Mouse (Mus musculus) heart, embryonic 10.5 days (tissue): ENCODE measurements around the gene Ppp1r13b. TPM values are rescaled to one million over a fixed set of nuclear protein-coding genes. Genes with fewer than 3 reads are reported as not detected.

Experiments
- DNase-seq: peaks from one replicate; pipeline ENCODE4 v3.0.0-alpha.2; 2017; ENCODE audit warnings: low spot score
- H3K27ac ChIP-seq: fragments of 300-500 bp; sonication (generic); 2 replicates; pipeline ENCODE4 v1.5.1; 2016; ENCODE audit warnings: mild to moderate bottlenecking
- H3K27me3 ChIP-seq: fragments of 300-500 bp; sonication (generic); 2 replicates; pipeline ENCODE4 v1.6.1; 2016; ENCODE audit warnings: mild to moderate bottlenecking; ENCODE audit not compliant: poor library complexity, insufficient read depth, severe bottlenecking
- H3K36me3 ChIP-seq: fragments of 300-500 bp; sonication (generic); 2 replicates; pipeline ENCODE4 v1.6.1; 2016; ENCODE audit warnings: mild to moderate bottlenecking, moderate library complexity
- H3K4me1 ChIP-seq: fragments of 300-500 bp; sonication (generic); 2 replicates; pipeline ENCODE4 v1.6.1; 2016; ENCODE audit warnings: mild to moderate bottlenecking
- H3K4me3 ChIP-seq: fragments of 300-500 bp; sonication (generic); 2 replicates; pipeline ENCODE4 v1.5.1; 2016; ENCODE audit warnings: mild to moderate bottlenecking, moderate library complexity
- H3K9me3 ChIP-seq: fragments of 300-500 bp; sonication (generic); 2 replicates; pipeline ENCODE4 v1.6.1; 2016; ENCODE audit warnings: mild to moderate bottlenecking, moderate library complexity
- WGBS: fragments of 180-500 bp; shearing (Covaris S2); methylation state at CpG from one replicate; pipeline ENCODE4 v1.1.7; 2016; 5-methylcytosine and 5-hydroxymethylcytosine counted together
- polyA plus RNA-seq: library from polyadenylated mRNA; unstranded; fragments of >200 nt; fragmentation: Nextera tagmentation; extraction: Ambion mirVana; gene quantifications from 2 replicates; pipeline ENCODE4 v1.2.1, GENCODE M21; 2016

Ppp1r13b gene
- polyA plus RNA-seq, 1 experiment from 2014 or later = 16.8 TPM

- Histone ChIP-seq H3K4me1 (peaks cover 60% of the 10 kb centered on the region), H3K27ac (peak overlapping the region; percentile 73), H3K4me3 (no peak overlapping the region), H3K9me3 (no peaks in the 10 kb centered on the region), H3K36me3 (no peaks in the 10 kb centered on the region), H3K27me3 (no peaks in the 10 kb centered on the region)
- no peak for DNase-seq
- WGBS = 74% methylated on average over 2 of the region's 2 CpGs
These were observed 26.1 kb upstream of the Ppp1r13b start for GRCm38 (mm10) chr12:111933971-111934370.

GRCm38 (mm10) chr12:111933032-111933704 is 25.3 kb upstream of the Ppp1r13b start:
- Histone ChIP-seq H3K27ac (peak overlapping the region; percentile 73), H3K4me3 (peak overlapping the region; percentile 8; the same call in 1 of the 2 replicates), H3K9me3 (no peaks in the 10 kb centered on the region), H3K4me1 (peaks cover 58% of the 10 kb centered on the region), H3K36me3 (no peaks in the 10 kb centered on the region), H3K27me3 (no peaks in the 10 kb centered on the region)
- peak; percentile 87 for DNase-seq
- WGBS = 48% methylated on average over 11 of the region's 11 CpGs

GRCm38 (mm10) chr12:111932513-111932912 is 24.6 kb upstream of the Ppp1r13b start:
- no peaks in the 10 kb centered on the region for H3K9me3 ChIP-seq
- H3K4me3 ChIP-seq = no peak overlapping the region
- H3K4me1 ChIP-seq = peaks cover 53% of the 10 kb centered on the region
- no peak for DNase-seq
- peak overlapping the region; percentile 73; the same call in 1 of the 2 replicates for H3K27ac ChIP-seq
- no peaks in the 10 kb centered on the region for H3K36me3 ChIP-seq
- 48% methylated on average over 3 of the region's 3 CpGs for WGBS
- no peaks in the 10 kb centered on the region for H3K27me3 ChIP-seq

DNA sequence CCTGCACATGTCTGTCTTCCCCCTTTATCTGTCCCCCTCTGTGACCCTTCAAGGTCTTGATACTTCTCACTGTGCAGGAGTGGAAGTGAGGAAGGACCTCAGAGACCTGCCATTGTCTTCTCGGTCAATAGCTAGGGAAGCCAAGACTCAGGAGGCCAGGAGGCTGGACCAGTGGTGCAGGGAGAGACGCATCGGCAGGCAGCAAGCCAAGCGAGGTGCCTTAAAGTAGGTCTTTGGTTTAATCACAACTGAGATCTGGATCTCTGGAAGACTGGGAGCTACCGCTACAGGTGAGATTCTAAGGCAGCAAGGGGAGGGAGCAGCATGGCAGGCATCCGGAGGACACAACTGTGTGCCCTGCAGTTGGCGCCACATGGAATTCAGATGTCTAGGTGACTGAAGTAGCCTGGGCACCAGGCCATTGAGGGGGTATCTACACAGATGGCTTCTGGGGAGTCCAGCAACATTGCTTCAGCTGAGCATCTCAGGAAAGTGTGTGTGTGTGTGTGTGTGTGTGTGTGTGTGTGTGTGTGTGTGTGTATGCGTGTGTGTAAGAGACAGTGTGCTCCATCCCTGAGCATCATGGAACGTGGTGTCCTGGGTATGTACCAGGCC is 23.6 kb upstream of the Ppp1r13b start:
- Histone ChIP-seq H3K4me3 (no peak overlapping the region), H3K27ac (no peak overlapping the region), H3K36me3 (no peaks in the 10 kb centered on the region), H3K27me3 (no peaks in the 10 kb centered on the region), H3K9me3 (no peaks in the 10 kb centered on the region), H3K4me1 (peaks cover 51% of the 10 kb centered on the region)
- no peak for DNase-seq
- WGBS = 81% methylated on average over 9 of the region's 9 CpGs

DNA sequence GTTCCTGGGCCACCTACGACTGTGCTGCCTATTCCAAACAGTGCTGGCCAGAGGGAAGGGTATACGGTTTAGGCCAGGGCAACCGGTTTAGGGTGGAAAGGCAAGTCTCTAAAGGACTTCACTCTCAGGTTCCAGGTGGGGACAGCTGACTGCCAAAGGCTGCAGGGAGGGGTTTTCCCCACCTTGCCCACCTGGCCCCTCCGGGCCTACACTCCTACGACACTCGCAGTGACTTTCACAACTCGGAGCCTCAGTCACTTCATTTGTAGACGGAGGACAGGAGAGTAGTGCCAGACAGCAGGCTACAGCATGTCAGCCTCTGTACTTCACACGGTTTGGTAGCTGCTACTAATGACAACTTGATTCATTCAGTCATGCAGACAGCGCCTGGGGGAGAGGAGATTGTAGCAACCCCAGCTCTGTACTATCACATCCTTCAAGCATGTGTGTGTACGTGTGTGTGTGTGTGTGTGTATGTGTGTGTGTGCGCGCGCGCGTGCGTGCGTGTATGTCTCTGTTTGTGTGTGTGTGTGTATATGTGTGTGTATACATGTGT is 20.6 kb upstream of the Ppp1r13b start:
- Histone ChIP-seq H3K9me3 (no peaks in the 10 kb centered on the region), H3K27ac (peak overlapping the region; percentile 33; the same call in 1 of the 2 replicates), H3K27me3 (no peaks in the 10 kb centered on the region), H3K36me3 (no peaks in the 10 kb centered on the region), H3K4me3 (no peak overlapping the region), H3K4me1 (peaks cover 43% of the 10 kb centered on the region)
- DNase-seq = no peak
- WGBS = 83% methylated on average over 18 of the region's 18 CpGs

GRCm38 (mm10) chr12:111927338-111927737 is 19.4 kb upstream of the Ppp1r13b start:
- 71% methylated on average over 1 of the region's 1 CpGs for WGBS
- H3K9me3 ChIP-seq = no peaks in the 10 kb centered on the region
- peak overlapping the region; percentile 37; the same call in 1 of the 2 replicates for H3K27ac ChIP-seq
- H3K27me3 ChIP-seq = no peaks in the 10 kb centered on the region
- H3K4me1 ChIP-seq = peaks cover 32% of the 10 kb centered on the region
- no peaks in the 10 kb centered on the region for H3K36me3 ChIP-seq
- no peak for DNase-seq
- H3K4me3 ChIP-seq = no peak overlapping the region

DNA sequence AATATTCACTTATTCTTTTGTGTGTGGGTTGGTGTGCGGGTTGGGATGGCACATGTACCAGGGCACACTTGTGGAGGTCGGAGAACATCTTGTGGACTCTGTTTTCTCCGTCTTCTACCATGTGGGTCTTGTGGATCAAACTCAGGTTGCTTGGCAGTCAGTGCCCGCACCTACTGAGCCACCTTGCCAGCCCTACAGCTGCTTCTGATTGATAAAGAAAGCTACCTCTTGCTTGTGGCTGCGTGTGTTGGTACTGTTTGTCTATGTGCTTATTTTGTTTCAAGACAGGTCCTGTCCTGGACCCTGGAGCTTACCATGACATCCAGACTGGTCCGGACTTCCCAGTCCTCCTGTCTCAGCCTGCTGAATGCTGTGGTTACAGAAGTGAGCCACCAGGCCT is 15.2 kb upstream of the Ppp1r13b start:
- Histone ChIP-seq H3K4me1 (peaks cover 26% of the 10 kb centered on the region), H3K4me3 (no peak overlapping the region), H3K9me3 (no peaks in the 10 kb centered on the region), H3K36me3 (no peaks in the 10 kb centered on the region), H3K27me3 (peaks cover 7% of the 10 kb centered on the region; the same call in 1 of the 2 replicates), H3K27ac (no peak overlapping the region)
- no peak for DNase-seq
- 83% methylated on average over 6 of the region's 6 CpGs for WGBS

DNA sequence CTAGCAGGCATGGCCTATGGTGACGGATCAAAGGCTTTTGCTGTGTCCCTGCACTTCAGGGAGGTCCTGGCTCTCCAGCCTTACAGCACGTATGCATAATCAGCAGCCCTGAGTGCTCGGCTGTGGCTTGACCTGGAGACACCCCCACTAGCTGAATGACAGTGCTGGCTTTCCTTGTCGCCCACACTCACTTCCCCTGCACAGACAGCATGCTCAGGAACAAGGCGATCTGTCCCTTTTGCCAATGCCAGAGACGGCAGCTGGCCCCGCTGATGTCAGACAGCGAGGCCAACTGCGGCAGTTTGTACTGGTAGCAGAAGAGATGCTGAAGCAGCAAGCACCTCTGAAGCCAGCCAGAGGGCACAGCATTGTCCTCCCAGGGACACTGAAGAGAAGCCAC is 12.1 kb upstream of the Ppp1r13b start:
- no peaks in the 10 kb centered on the region for H3K9me3 ChIP-seq
- 43% methylated on average over 9 of the region's 9 CpGs for WGBS
- no peak for DNase-seq
- H3K27me3 ChIP-seq = peaks cover 7% of the 10 kb centered on the region; the same call in 1 of the 2 replicates
- no peak overlapping the region for H3K4me3 ChIP-seq
- H3K36me3 ChIP-seq = no peaks in the 10 kb centered on the region
- peak overlapping the region; percentile 42; the same call in 1 of the 2 replicates for H3K27ac ChIP-seq
- H3K4me1 ChIP-seq = peaks cover 29% of the 10 kb centered on the region

DNA sequence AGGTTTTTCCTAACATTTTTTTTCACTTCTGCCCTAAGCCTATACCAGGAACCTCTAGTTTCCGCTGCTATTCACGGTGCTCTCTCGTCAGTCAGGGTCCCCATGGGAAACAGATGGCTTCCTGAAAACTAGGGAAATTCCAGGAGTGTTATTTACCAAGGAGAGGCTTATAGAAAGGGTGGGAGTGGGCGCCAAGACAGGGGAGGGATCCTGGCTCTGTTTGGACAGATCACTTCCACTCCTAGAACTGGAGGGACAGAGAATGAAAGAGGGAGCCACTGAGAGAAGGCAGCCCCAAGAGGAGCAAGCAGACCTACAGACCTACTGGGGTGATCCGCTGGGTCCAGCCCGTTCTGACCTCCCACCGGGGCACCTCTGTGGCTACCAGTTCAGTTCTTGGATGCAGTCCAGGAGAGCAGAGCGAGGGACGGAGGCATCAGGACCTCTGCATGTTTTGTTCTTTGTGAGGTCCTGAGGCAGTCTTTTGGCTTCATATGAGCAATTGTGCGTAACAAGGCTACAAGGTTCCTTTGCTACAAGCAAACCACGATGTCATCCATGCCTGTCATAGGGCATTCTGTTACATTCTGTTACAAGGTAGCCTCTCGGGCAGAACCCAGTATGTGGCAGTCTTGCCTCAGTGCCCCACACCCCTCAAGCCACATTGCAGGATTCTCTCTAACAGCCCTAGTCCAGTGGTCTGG is 8.8 kb upstream of the Ppp1r13b start:
- peaks cover 38% of the 10 kb centered on the region for H3K4me1 ChIP-seq
- peaks cover 7% of the 10 kb centered on the region; the same call in 1 of the 2 replicates for H3K27me3 ChIP-seq
- no peaks in the 10 kb centered on the region for H3K36me3 ChIP-seq
- DNase-seq = no peak
- H3K27ac ChIP-seq = peak overlapping the region; percentile 56; the same call in 1 of the 2 replicates
- H3K9me3 ChIP-seq = no peaks in the 10 kb centered on the region
- 49% methylated on average over 12 of the region's 12 CpGs for WGBS
- H3K4me3 ChIP-seq = no peak overlapping the region

DNA sequence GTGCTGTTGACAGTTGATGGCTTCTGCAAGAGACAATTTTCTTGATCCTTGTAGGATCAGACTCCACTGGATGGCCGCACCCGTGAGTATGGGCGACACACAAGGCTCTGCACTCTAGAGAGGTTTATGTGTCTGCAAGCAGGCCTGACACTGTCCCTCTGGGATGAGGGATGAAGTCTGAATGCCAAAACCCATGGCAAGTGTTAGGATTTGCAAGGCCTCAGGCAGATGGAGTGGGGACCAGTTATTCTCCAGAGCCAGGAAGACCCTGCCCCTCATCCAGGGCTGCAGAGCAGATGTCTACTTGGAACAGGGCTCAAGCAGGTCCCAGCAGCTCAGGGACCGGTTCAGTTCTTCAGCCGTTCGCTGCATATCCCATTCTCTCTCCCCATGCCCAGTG is 7.9 kb upstream of the Ppp1r13b start:
- 82% methylated on average over 6 of the region's 6 CpGs for whole genome bisulfite sequencing
- Histone ChIP-seq H3K9me3 (no peaks in the 10 kb centered on the region), H3K36me3 (no peaks in the 10 kb centered on the region), H3K4me3 (no peak overlapping the region), H3K27ac (peak overlapping the region; percentile 56; the same call in 1 of the 2 replicates), H3K27me3 (peaks cover 7% of the 10 kb centered on the region; the same call in 1 of the 2 replicates), H3K4me1 (peaks cover 38% of the 10 kb centered on the region)
- no peak for DNase-seq

DNA sequence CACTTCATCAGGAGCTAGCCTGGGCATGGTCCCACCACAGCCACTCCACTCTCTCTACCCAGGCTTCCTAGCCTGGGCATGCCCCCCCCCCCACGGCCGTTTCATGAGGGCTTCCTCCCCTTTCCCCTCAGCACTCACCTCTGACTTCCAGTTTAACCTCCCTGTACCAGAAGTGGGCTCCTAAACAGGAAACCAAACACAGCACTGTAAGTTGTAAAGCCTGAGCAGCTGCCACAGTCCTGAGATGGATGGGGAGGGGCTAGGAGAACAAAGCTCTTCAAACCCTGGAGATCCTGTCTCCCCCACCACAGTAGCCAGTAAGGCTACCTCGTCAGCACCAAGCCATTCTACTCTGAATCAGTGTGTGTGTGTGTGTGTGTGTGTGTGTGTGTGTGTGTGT is 6.1 kb upstream of the Ppp1r13b start:
- H3K36me3 ChIP-seq = no peaks in the 10 kb centered on the region
- no peak overlapping the region for H3K4me3 ChIP-seq
- 27% methylated on average over 3 of the region's 3 CpGs for WGBS
- H3K4me1 ChIP-seq = peaks cover 26% of the 10 kb centered on the region
- peaks cover 18% of the 10 kb centered on the region for H3K27me3 ChIP-seq
- H3K27ac ChIP-seq = peak overlapping the region; percentile 57
- DNase-seq = no peak
- no peaks in the 10 kb centered on the region for H3K9me3 ChIP-seq

GRCm38 (mm10) chr12:111912802-111913201 is 4.9 kb upstream of the Ppp1r13b start:
- WGBS = 87% methylated on average over 7 of the region's 7 CpGs
- H3K27me3 ChIP-seq = peaks cover 20% of the 10 kb centered on the region
- H3K36me3 ChIP-seq = no peaks in the 10 kb centered on the region
- no peaks in the 10 kb centered on the region for H3K9me3 ChIP-seq
- DNase-seq = no peak
- H3K4me3 ChIP-seq = no peak overlapping the region
- H3K27ac ChIP-seq = no peak overlapping the region
- peaks cover 31% of the 10 kb centered on the region for H3K4me1 ChIP-seq

GRCm38 (mm10) chr12:111911796-111912195 is 3.9 kb upstream of the Ppp1r13b start:
- 80% methylated on average over 2 of the region's 2 CpGs for WGBS
- peak; percentile 54 for DNase-seq
- Histone ChIP-seq H3K36me3 (no peaks in the 10 kb centered on the region), H3K4me1 (peaks cover 29% of the 10 kb centered on the region), H3K27me3 (peaks cover 20% of the 10 kb centered on the region), H3K9me3 (no peaks in the 10 kb centered on the region), H3K4me3 (no peak overlapping the region), H3K27ac (no peak overlapping the region)
